Mouse (Mus musculus) skeletal muscle tissue, postnatal 0 days (tissue): ENCODE results near the gene Btk. TPM values are rescaled to one million over a fixed set of nuclear protein-coding genes. Genes with fewer than 3 reads are reported as not detected.

Experiments
- polyA plus RNA-seq: library from polyadenylated mRNA; unstranded; fragments of >200 nt; fragmentation: Nextera tagmentation; extraction: Ambion mirVana; gene quantifications from 2 replicates; pipeline ENCODE4 v1.2.1, GENCODE M21; 2015

Btk gene
- 1.8 and 1.9 TPM in 2 replicates for polyA plus RNA-seq

GRCm38 (mm10) chrX:134582888-134583669 lies at the start of gene Btk:
Gene Btk, minus strand, starts transcription at chrX:134583570.

GRCm38 (mm10) chrX:134600659-134601379 lies 17.4 kb upstream of the Btk start, which contains the start of the genes Gla and Hnrnph2:
Gene Gla, minus strand, starts transcription at chrX:134601125.
Gene Hnrnph2, plus strand, starts transcription at chrX:134601179.

GRCm38 (mm10) chrX:134585103-134586002 lies 2.0 kb upstream of the Btk start, which contains the start of gene Rpl36a:
Gene Rpl36a, plus strand, starts transcription at chrX:134585654.

GRCm38 (mm10) chrX:134541145-134541954 lies 42.0 kb downstream of the Btk start, which contains the start of gene Timm8a1:
Gene Timm8a1, minus strand, starts transcription at chrX:134541865.

Other genes starting within 250 kb of the Btk start
- gene Drp2, start 179.0 kb downstream of the Btk start, polyA plus RNA-seq: 2.3 and 2.8 TPM in 2 replicates
- gene Taf7l, start 107.1 kb downstream of the Btk start, polyA plus RNA-seq: not detected in 2 replicates
- gene Timm8a1, start 41.7 kb downstream of the Btk start, polyA plus RNA-seq: 54.5 and 56.1 TPM in 2 replicates
- 299 and 323 TPM in 2 replicates for gene Rpl36a, start 2.1 kb upstream of the Btk start, polyA plus RNA-seq
- 1.7 and 2.0 TPM in 2 replicates for gene Gla, start 17.6 kb upstream of the Btk start, polyA plus RNA-seq
- 74.5 and 79.7 TPM in 2 replicates for gene Hnrnph2, start 17.6 kb upstream of the Btk start, polyA plus RNA-seq
- 5.3 and 7.5 TPM in 2 replicates for gene Armcx4, start 102.9 kb upstream of the Btk start, polyA plus RNA-seq
- gene Armcx1, start 134.4 kb upstream of the Btk start, polyA plus RNA-seq: 28.4 and 28.6 TPM in 2 replicates
- gene Armcx6, start 167.8 kb upstream of the Btk start, polyA plus RNA-seq: 19.4 and 19.7 TPM in 2 replicates
- gene Armcx3, start 173.0 kb upstream of the Btk start, polyA plus RNA-seq: 90.7 and 93.7 TPM in 2 replicates
- gene Armcx2, start 225.7 kb upstream of the Btk start, polyA plus RNA-seq: 40.6 and 41.0 TPM in 2 replicates